Mouse (Mus musculus): ENCODE measurements at regions not wholly inside any gene's neighbourhood (a gene's known extent, or its start where the extent isn't known, plus 50 kb on each side); places are given as distances from the start of the nearest gene placed in this dataset.

DNA sequence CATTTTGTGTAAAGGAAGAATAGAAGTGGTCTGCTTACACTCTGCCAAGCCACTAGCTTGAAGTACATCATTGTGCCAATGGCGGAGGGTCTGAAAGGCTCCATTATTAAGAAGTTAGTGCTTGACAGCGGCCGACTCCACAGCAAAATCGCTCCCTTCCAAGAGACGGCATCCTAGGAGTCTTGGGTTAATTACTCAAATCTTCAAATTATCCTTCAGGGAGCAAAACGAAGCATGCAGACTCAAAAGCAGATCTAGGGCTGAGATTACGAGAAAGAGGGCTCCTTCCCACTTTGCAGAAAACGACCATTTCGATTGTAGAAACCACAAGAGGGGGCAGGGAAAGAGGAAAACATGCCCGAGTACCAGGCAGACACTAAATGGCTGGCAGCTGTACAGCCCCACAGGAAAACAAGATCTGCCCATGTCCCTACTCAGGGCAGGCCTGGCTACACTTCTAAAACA is 121.9 kb upstream of the Ankrd55 start:
- peak; percentile 39 to 69 for DNase-seq (ENCODE audit: low spot score in 2 of 2)

DNA sequence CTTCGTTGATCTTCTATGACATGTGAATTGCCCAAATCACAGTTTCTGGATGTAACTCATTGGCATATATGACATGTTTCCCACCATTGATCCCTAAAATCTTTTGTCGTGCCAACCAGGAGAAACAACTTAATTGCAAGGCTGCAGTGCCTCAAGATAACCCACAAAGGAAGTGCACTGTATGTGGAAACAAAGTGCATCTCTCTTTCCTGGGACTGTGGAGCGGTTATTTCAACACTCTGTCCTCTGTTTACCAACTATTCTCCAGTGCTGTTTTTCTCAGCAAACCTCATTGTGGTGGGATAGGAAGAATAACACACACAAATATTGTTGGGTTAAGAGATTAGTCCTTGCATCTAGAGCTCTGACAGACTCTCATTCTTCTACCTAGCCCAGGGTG is 119.8 kb upstream of the Ankrd55 start:
- DNase-seq (ENCODE audit: low spot score in 2 of 2) = no peak

DNA sequence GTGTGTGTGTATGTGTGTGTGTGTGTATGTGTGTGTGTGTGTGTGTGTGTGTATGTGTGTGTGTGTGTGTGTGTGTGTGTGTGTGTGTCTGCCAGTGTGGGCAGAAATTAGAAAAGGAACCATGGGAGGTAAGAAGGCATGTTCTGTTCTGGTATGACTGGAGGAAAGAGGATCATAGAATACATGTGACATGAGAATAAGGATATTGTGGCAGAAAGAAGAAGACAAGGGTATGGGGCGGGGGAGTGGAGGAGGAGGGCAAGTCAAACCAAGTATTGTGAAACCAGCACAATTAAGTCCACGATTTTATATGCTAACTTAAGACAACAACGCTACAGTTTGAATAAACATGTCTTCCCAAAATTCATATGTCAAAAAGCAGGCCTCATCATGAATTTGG is 117.4 kb upstream of the Ankrd55 start:
- DNase-seq (ENCODE audit: low spot score in 2 of 2) = no peak

DNA sequence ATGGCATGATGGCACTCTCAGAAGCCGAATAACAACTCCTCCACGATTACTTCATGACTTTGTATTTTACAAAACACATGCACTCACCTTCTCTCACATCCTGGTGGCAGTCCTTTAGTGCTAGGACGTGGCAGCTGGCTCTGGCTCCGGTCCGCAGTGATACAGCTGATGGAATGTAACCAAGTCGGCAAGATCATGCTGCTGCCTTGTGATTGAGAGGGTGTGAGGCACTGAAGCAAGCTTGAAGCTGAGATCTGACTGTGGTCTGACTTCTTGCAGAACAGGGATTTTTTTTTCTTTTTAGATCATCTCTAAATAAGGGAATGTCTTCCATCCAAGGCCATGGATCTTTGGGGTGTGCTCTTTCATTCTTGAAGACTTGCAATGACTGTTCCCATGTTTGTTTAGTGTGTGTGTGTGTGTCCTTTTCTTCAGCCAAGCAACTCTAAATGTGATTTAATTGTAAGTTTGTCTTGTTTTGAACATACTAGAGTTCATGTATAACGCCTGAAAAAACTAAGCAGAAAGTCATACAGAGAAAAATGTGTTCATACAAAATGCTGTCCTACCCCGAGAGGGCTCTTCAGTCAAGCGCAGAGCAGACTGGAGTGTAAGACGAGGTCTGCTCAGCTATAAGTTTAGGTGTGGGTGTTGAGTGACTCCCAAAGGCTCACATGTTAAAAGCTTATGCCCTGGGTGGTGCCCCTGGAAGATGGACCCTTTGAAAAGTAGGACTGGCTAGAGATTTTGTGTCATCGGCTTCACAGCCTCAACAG is 116.1 kb upstream of the Ankrd55 start:
- no peak for DNase-seq (ENCODE audit: low spot score in 2 of 2)

DNA sequence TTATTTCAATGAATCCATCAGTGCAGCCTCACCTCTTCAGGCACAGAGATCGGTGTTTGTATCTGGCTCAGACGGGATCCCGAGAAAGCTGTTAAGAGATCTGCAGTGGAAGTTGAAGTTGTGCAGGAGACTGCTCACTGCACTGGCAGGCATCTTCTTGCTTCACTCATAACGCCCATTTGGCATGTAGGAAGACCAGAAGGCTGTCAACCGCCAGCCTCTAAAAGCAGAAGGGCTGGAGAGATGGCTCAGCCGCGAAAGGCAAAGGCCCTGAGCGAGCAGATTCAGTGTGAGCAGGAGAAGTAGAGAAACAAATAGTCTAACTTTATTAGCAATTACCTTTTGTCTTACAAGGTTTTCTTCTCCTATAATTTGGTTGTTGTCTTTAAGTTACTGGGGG is 114.3 kb upstream of the Ankrd55 start:
- no peak for DNase-seq (ENCODE audit: low spot score in 2 of 2)

GRCm38 (mm10) chr13:112178031-112178430 is 110.2 kb upstream of the Ankrd55 start:
- no peak for DNase-seq (ENCODE audit: low spot score in 2 of 2)

- no peak for DNase-seq (ENCODE audit: low spot score in 2 of 2)
Observed at GRCm38 (mm10) chr13:112183996-112184395, 104.3 kb upstream of the Ankrd55 start.

- DNase-seq (ENCODE audit: low spot score in 2 of 2) = no peak
Observed at GRCm38 (mm10) chr13:112185116-112185515, 103.1 kb upstream of the Ankrd55 start.

GRCm38 (mm10) chr13:112187226-112187625 is 101.0 kb upstream of the Ankrd55 start:
- peak; percentile 42 to 85 for DNase-seq (ENCODE audit: low spot score in 2 of 2)

- no peak for DNase-seq (ENCODE audit: low spot score in 2 of 2)
Observed at GRCm38 (mm10) chr13:112188313-112188712, 99.9 kb upstream of the Ankrd55 start.

- DNase-seq (ENCODE audit: low spot score in 2 of 2) = no peak
Observed at GRCm38 (mm10) chr13:112188741-112189476, 99.3 kb upstream of the Ankrd55 start.

GRCm38 (mm10) chr13:112189605-112190004 is 98.6 kb upstream of the Ankrd55 start:
- DNase-seq (ENCODE audit: low spot score in 2 of 2) = no peak

DNA sequence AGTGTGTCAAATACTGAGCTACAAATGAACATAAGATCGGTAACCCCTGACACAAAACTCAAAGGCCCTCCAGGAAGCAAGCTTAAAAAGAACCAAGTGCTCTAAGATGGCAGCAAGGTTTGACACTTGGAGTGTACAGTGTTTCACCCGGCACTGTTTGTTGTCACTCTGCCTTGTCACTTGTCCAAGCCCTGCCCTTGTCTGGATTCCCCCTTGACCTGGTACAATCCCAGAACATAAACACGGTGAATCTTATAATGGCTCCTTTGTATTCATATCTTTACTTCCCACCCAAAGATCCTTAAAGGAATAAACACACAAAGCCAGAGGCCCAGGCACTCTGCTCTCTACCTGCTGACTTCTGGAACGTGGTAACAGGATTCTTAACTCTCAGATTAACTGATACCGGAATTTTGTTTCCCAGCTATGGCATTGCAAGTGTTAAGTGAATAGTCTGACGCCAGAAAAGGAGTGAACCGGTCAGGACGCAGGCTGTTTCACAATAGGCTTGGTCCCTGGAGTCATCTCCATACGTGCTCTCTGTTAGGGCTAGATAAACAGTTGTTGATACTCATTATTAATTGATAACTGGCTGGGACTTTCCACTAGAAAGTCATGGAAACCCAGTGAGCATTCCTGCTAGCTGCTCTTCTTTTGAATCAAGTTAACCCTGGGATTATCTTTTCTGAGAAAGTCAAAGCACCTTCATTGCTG is 95.9 kb upstream of the Ankrd55 start:
- no peak for DNase-seq (ENCODE audit: low spot score in 2 of 2)

DNA sequence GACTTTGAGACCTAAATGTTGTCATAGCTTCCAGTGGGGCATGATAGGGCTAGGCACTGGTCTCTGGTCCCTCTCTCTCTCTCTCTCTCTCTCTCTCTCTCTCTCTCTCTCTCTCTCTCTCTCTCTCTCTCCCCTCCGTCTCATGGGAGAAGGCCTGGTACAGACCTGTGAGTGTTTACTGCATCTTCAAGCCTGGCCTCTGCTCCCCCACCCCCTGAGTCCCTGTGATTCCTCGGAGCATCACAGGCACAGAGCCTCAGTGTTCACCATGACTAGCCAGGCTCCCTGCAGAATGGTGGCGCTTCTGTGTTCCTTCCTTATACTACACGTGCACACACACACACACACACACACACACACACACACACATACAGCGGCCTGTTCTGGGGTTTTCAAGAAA is 94.6 kb upstream of the Ankrd55 start:
- DNase-seq (ENCODE audit: low spot score in 2 of 2) = no peak

GRCm38 (mm10) chr13:112194991-112195390 is 93.3 kb upstream of the Ankrd55 start:
- no peak for DNase-seq (ENCODE audit: low spot score in 2 of 2)

GRCm38 (mm10) chr13:112196789-112197188 is 91.5 kb upstream of the Ankrd55 start:
- no peak for DNase-seq (ENCODE audit: low spot score in 2 of 2)

- DNase-seq (ENCODE audit: low spot score in 2 of 2) = no peak
Observed at GRCm38 (mm10) chr13:112203721-112204120, 84.5 kb upstream of the Ankrd55 start.

- no peak for DNase-seq (ENCODE audit: low spot score in 2 of 2)
Observed at GRCm38 (mm10) chr13:112204204-112204603, 84.0 kb upstream of the Ankrd55 start.

DNA sequence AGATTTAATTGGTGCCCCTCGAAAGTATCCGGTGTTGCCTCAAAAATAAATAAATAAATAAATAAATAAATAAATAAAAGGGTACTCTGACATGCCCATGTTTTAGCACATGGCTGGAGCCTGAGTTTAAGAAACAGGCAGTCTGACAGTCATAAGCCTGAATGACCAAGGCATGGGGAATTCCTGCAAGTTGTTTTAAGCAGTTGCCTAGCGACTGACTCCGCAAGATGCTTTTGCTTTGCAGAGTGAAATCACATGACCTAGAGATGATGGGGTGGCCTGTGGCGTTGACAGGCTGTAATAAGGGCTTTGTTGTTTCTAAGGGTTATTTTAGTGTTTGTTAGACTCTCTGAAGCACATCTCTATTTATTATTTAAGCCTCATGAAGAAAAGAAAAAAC is 83.4 kb upstream of the Ankrd55 start:
- no peak for DNase-seq (ENCODE audit: low spot score in 2 of 2)

GRCm38 (mm10) chr13:112207617-112208235 is 80.5 kb upstream of the Ankrd55 start:
- peak in 1 of 2 experiments; percentile 50 for DNase-seq (ENCODE audit: low spot score in 2 of 2)

DNA sequence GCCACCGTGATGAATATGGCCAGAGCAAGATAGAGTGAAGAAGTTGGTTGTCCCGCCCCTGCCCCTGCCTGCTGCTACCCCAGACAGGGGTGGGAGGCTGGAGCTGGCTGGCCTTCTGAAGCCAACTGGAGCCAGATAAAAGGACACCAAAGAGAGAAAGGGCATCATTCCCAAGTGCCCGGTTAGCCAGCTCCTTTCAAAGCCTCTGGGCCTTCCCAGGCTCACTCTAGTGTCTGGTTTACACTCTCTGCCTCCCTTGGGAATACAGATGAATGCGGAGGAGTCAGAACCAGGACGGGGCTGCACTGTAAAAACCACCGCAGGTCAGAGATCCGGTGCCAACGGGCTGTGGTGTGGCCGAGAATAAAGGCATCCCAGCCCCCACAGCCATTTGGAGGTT is 76.4 kb upstream of the Ankrd55 start:
- peak; percentile 29 to 59 for DNase-seq (ENCODE audit: low spot score in 2 of 2)
